Mouse (Mus musculus) adrenal gland, adult 2 months (tissue): ENCODE data around the gene Prg2. TPM values are rescaled to one million over a fixed set of nuclear protein-coding genes. Genes with fewer than 3 reads are reported as not detected.

Experiments
- DNase-seq: peaks from one replicate; pipeline ENCODE4 v3.0.0; 2021
- polyA plus RNA-seq: library from polyadenylated mRNA; depleted of rRNA; stranded (reverse); fragments of >200 nt; gene quantifications from 2 replicates; pipeline ENCODE4 v1.2.3, GENCODE M21; 2012
- total RNA-seq, 2 experiments: library from RNA; stranded (reverse); gene quantifications; 2 replicates each; pipeline ENCODE4 v1.2.3; 2021

The Prg2 gene
- total and polyA plus RNA-seq, 3 experiments: not detected

- no peak for DNase-seq
Observed at GRCm38 (mm10) chr2:84961901-84962300, 18.4 kb upstream of the Prg2 start.

GRCm38 (mm10) chr2:84962906-84963507 is 17.3 kb upstream of the Prg2 start:
- DNase-seq: no peak

GRCm38 (mm10) chr2:84964111-84964801 is 16.0 kb upstream of the Prg2 start:
- no peak for DNase-seq

DNA sequence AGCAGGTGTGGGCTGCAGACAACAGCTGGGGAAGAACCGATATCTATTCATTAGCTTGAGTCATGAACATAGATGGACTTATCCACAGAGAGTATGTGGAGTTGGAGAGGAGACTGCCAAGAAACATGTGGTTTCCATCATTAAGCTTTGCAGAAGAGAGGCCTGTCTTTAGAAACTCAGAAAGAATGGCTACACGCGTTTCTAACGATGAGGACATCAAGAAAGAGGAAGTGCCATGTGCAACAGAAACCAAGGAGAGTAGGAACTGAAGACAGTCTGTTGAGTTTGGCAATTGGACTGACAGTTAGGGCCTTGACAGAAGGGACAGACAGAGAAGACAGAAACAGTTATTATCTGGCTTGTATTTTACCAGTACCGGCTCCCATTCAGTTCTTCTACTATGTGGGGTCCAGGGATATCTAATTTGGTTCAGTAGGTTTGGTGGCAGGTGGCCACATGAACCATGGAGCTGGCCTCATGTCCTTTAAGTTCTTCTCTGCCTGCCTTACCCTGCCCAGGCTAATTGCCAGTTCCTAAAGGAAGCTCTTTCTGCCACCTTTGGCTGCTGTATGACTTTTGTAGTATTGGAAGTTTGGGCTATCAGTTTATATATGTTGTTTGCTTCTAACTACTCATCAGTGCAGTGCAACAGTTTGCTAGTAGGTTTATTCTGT is 12.8 kb upstream of the Prg2 start:
- no peak for DNase-seq

- no peak for DNase-seq
Observed at GRCm38 (mm10) chr2:84975580-84975979, 4.7 kb upstream of the Prg2 start.

DNA sequence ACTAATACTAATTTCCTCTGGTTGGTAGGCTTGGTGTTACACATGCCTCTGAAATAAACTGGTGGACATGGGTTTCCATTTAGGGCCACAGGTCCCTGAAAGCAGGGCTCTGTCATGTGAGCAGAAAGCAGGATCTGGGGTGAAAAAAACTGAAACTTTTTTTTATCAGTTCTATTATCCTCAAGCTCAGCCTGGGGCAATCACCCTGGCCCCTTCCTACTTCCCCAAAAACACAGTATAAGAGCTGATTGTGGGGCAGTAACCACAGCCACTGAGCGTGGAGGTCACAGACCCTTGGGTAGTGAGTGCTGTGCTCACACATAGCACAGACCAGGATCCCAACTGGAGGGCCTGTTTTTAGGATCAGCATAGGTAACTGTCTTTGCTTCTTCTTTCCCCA is 7.7 kb downstream of the Prg2 start, which contains the start of gene Prg3:
Prg3 (plus strand) TSS at position 286 of the 400 bp plus-strand sequence.
- no peak for DNase-seq

GRCm38 (mm10) chr2:84996376-84996775 is 16.1 kb downstream of the Prg2 start:
- no peak for DNase-seq

DNA sequence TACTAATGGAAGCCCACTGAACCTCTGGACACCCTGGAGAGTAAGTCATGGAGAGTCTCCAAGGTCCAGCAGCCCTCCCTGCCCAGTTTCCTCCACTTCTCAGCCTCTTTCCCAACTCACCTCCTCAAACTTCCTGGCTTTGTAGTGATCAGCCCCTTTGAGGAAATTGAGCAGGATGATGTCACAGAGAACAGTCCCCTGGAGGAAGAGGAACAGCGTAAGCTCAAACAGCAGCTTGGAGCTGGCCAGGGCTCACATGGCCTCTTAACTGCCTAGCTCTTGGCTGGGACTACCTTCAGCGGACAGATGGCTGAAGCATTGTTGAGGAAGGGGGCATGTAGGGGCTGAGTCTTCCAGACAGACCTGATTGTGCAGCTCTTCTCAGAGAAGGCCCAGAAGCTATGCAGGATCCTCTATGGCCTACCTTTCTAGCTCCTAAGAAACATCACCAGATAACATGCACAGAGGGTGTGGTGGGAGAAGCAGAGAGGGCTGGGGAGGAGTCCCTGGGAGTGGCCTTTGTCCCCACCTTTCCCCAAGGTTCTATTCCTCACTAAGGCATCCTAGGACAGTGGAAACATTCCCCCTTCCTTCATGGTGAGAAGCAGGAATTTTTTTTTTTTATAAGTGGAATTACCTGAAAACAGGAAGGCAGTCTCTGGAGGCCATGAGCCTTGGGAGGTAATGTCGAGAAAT is 19.4 kb downstream of the Prg2 start:
- DNase-seq: peak; percentile 16

DNA sequence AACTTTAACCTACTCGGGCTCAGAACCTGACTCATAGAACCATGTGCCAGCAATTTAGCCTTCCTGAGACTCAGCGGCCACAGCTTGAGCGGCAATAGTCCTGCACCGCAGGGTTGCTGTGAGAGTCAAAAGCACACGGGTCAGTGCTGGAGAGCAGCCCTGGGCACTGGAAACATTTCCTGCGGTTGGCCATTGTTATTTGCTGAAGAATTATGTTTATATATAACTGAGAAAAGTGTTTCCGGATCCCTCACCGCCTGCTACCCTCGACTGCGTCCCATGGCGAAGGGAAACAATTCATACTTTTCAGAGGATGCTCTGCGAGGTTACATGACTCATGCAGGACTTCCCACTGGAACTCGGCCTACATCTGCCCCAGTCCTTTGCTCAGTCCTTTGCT is 21.2 kb downstream of the Prg2 start:
- peak; percentile 20 for DNase-seq

GRCm38 (mm10) chr2:85002575-85002974 is 22.3 kb downstream of the Prg2 start:
- no peak for DNase-seq

GRCm38 (mm10) chr2:85004341-85004740 is 24.1 kb downstream of the Prg2 start:
- no peak for DNase-seq

GRCm38 (mm10) chr2:85006600-85006999 is 26.3 kb downstream of the Prg2 start:
- no peak for DNase-seq

GRCm38 (mm10) chr2:85007729-85008128 is 27.5 kb downstream of the Prg2 start:
- DNase-seq: peak; percentile 23

DNA sequence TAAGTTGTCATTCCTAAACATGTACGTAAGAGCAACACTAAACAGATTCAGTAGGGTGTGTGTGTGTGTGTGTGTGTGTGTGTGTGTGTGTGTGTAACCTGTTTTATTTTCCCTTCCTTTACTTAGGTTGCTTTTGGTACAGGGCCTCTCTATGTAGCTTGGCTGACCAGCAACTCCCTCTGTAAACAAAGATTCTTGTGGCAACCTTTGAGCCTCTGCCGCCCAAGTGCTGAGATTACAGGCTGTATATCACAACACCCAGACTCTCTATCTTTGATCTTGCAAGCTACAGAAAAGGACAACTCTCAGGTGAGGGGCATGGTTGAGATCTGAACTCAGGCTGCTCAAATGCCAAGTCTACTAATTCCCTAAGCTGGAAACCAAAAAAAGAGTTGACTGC is 29.0 kb downstream of the Prg2 start:
- no peak for DNase-seq

- DNase-seq: no peak
Observed at GRCm38 (mm10) chr2:85011906-85012604, 31.8 kb downstream of the Prg2 start.

- DNase-seq: no peak
Observed at GRCm38 (mm10) chr2:85012679-85013078, 32.4 kb downstream of the Prg2 start.

GRCm38 (mm10) chr2:85013826-85014587 is 33.7 kb downstream of the Prg2 start:
- no peak for DNase-seq

DNA sequence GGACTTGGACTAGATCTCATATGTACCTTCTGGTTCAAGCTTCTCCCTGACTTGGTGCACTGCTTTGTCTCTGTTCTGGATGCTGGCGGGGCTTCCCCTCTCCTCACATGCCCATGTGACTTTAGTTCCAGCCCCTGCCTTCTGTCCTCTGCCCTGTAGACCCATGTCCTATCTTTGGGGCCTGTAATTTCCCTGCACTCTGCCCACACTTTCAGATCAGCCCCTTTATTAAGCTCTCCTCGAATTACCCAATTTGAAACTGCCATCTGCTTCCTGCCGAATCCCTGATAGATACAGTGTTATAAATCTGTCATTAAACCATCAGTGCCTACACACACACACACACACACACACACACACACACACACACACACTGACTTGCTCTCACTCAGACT is 34.3 kb downstream of the Prg2 start:
- no peak for DNase-seq

DNA sequence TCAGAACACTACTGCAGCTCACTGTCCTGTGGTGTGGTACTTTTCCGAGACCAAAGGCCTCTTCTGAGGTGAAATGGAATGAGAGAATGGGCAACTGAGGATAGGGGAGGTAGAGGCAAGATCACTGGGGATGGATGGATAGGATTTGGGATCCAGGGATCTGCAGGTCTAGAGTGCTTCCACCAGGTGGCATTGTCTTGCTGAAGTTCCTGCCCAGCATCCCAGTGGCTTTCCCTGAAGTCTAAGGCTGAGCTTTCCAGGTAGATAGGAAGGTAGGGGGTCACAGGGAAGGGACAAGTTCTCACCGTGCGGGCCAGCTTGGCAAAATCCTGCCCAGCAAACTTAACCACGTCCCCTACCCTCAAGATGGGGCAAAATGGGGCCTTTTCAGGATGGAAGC is 41.8 kb downstream of the Prg2 start:
- peak; percentile 17 for DNase-seq

DNA sequence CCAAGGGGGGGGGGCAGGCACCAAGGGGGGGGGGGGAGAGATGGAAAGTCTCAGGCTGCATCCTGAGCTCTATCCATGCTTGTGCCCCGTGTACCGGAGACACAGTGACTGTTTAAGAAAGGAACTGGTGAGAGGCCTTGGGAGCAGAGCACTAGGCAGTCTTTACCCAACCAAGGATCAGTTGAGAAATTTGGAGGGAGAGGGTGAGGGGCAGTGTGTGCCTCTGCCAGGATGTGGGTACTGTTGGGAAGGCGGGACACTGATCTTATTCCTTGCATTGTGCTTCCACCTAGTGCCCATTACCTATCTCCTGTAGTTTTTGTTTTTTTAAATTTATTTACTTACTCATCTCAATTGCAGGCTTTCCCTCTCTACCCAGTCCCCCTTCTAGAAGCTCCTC is 45.9 kb downstream of the Prg2 start:
- no peak for DNase-seq

- no peak for DNase-seq
Observed at GRCm38 (mm10) chr2:85027281-85027680, 47.0 kb downstream of the Prg2 start.
